Mouse (Mus musculus) neural tube, embryonic 15.5 days (tissue): ENCODE data around the gene Ccnb2. TPM values are rescaled to one million over a fixed set of nuclear protein-coding genes. Genes with fewer than 3 reads are reported as not detected.
"Not testable (repeated sequence)": the region's sequence is repeated elsewhere in the genome, so short reads cannot be mapped to it uniquely, and the experiment has no call there.

ENCODE experiments used
- ATAC-seq: fragments of 200-750 bp; cut with Nextera tagmentation; 2 replicates; pipeline ENCODE4 v1.8.0; 2017; ENCODE audit warnings: mild to moderate bottlenecking, moderate TSS enrichment, moderate library complexity; ENCODE audit not compliant: low FRiP score
- H3K27ac ChIP-seq: fragments of 300-500 bp; sonication (generic); replicated peaks from 2 replicates; pipeline ENCODE4 v1.5.1; 2015; ENCODE audit warnings: mild to moderate bottlenecking, inconsistent platforms
- H3K27me3 ChIP-seq: fragments of 300-500 bp; sonication (generic); replicated peaks from 2 replicates; pipeline ENCODE4 v1.6.1; 2015; ENCODE audit warnings: inconsistent platforms
- H3K36me3 ChIP-seq: fragments of 300-500 bp; sonication (generic); 2 replicates; pipeline ENCODE4 v1.6.1; 2015; ENCODE audit warnings: inconsistent platforms
- H3K4me1 ChIP-seq: fragments of 300-500 bp; sonication (generic); 2 replicates; pipeline ENCODE4 v1.6.1; 2015; ENCODE audit warnings: inconsistent platforms
- H3K4me2 ChIP-seq: fragments of 300-500 bp; sonication (generic); 2 replicates; pipeline ENCODE4 v1.6.1; 2015; ENCODE audit warnings: inconsistent platforms, mild to moderate bottlenecking, moderate library complexity
- H3K4me3 ChIP-seq: fragments of 300-500 bp; sonication (generic); replicated peaks from 2 replicates; pipeline ENCODE4 v1.5.1; 2015; ENCODE audit warnings: mild to moderate bottlenecking, inconsistent platforms
- H3K9ac ChIP-seq: fragments of 300-500 bp; sonication (generic); replicated peaks from 2 replicates; pipeline ENCODE4 v1.6.1; 2015; ENCODE audit warnings: mild to moderate bottlenecking, inconsistent platforms
- H3K9me3 ChIP-seq: fragments of 300-500 bp; sonication (generic); replicated peaks from 2 replicates; pipeline ENCODE4 v1.6.1; 2016; ENCODE audit warnings: inconsistent platforms
- WGBS: fragments of 180-500 bp; shearing (Covaris S2); methylation state at CpG from one replicate; pipeline ENCODE4 v1.1.7; 2015; ENCODE audit warnings: mixed read lengths; 5-methylcytosine and 5-hydroxymethylcytosine counted together
- polyA plus RNA-seq: library from polyadenylated mRNA; unstranded; fragments of >200 nt; fragmentation: Nextera tagmentation; extraction: Ambion mirVana; gene quantifications from 2 replicates; pipeline ENCODE4 v1.2.1, GENCODE M21; 2015

Gene Ccnb2
- 17.9 and 58.6 TPM in 2 replicates for polyA plus RNA-seq

DNA sequence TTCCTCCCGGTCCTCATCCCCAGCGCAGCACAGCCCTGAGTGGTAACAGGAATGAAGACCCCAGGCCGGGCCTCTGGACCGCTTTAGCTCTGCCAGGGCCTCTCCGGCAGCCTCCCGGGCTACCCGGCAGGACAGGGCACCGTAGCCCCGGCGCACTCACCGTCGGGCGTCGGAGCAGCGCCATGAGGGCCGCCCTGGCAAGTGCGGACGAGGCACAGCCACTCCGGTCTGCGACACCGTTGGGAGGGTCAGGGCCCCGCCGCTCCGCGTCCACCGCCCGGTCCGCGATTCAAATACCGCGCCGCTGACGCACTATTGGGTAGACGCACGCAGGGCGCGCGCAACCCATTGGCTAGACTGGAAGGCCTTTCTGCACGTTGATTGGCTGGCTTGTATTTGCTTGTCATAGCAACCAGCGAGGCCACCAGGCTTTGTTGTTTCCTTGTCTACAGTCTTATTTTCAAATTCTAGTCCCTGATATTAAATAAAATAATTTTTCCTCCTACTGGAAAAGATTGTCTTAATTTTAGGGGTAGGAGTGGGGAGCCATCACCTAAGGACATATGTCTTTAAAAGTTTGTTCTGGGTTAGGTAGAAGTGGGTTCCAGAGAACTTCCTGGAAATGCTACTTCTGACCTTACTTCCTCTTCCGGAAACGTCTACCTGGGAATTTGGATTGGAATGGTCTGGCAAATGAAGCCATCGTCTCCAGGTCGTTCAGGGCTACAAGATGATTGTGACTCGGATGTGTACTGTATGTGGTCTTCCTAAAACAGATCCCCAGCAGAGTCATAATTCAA lies at the start of gene Ccnb2:
Ccnb2 (minus strand) TSS at position 291 of the 800 bp plus-strand sequence.
- H3K27ac ChIP-seq, result no peak within 1 kb of the TSS
- peak within 1 kb of the TSS; percentile 44 for H3K4me3 ChIP-seq
- no peaks in the 10 kb centered on the region for H3K27me3 ChIP-seq
- H3K9ac ChIP-seq, result no peak within 1 kb of the TSS; the same call in none of the 2 replicates
- peaks cover 25% of the 10 kb centered on the region for H3K36me3 ChIP-seq
- peaks cover 10% of the 10 kb centered on the region for H3K4me1 ChIP-seq
- H3K4me2 ChIP-seq, result peak within 1 kb of the TSS; percentile 90
- no peaks in the 10 kb centered on the region for H3K9me3 ChIP-seq
- 2% methylated on average over 45 of the region's 45 CpGs for WGBS
- peak; percentile 96 for ATAC-seq

DNA sequence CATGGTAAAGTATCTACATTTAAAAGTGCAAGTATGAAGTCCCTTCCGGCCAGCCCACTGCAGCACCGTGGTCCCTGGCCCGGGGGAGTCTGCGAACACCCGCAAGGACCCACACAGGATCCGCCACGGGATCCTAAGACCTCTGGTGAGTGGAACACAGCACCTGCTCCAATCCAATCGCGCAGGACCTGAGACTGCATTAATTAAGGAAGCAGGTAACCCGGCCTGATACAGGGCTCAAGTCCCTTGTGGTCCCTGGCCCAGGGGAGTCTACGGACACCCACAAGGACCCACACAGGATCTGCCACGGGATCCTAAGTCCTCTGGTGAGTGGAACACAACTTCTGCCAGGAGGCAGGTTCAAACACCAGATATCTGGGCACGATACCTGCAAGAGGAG lies 41.7 kb upstream of the Ccnb2 start:
- H3K4me2 ChIP-seq, H3K9ac ChIP-seq, H3K27me3 ChIP-seq, H3K9me3 ChIP-seq, H3K4me1 ChIP-seq, ATAC-seq, H3K27ac ChIP-seq, H3K4me3 ChIP-seq: not testable (repeated sequence)
- 97% methylated on average over 13 of the region's 13 CpGs for WGBS
- H3K36me3 ChIP-seq, result peaks cover 11% of the 10 kb centered on the region

DNA sequence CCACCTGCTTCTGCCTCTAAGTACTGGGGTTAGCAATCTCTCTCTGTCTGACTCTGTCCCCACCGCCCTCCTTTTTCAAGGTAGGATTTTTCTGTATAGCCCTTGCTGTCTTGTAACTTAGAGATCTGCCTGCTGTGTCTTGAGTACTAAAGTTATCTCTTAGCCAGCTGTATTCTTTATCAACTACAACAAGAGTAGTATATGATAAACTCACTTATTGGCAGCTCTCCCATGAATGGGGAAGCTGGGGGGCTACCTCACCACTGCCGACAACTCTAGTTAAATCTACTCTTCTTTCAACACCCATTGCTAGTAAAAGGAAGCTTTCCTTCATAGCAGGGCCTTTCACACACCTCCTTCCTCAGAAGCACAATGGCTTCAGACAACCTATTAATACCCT lies 31.0 kb upstream of the Ccnb2 start:
- Histone ChIP-seq H3K9me3 (no peaks in the 10 kb centered on the region), H3K4me3 (no peak overlapping the region), H3K9ac (no peak overlapping the region), H3K4me2 (no peak overlapping the region), H3K4me1 (no peaks in the 10 kb centered on the region), H3K27ac (no peak overlapping the region), H3K36me3 (peaks cover 37% of the 10 kb centered on the region), H3K27me3 (no peaks in the 10 kb centered on the region)
- no peak for ATAC-seq
- WGBS, result 99% methylated on average over 2 of the region's 2 CpGs

DNA sequence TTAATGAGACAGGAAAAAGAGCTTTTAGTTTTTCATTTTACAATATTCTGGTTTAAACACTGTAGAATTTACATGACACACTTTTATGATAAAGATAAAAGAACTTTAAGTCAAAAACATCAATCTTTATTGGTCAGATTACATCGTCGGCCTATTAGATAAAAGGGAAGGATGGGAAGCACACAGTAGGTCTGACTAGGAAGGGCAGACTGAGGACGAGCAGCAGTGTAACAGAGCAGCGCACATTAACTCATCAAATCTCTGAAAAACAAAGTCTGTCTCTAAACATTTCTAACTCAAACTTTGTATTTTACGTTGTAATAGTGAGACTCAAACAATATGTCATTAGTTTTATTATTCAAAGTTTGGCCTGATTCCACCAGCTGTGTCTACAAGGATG lies 27.7 kb upstream of the Ccnb2 start:
- H3K9ac ChIP-seq, result no peak overlapping the region
- 93% methylated on average over 5 of the region's 5 CpGs for WGBS
- peaks cover 31% of the 10 kb centered on the region for H3K36me3 ChIP-seq
- H3K4me1 ChIP-seq, result no peaks in the 10 kb centered on the region
- H3K4me3 ChIP-seq, result no peak overlapping the region
- no peak overlapping the region for H3K4me2 ChIP-seq
- H3K9me3 ChIP-seq, result no peaks in the 10 kb centered on the region
- H3K27me3 ChIP-seq, result no peaks in the 10 kb centered on the region
- ATAC-seq, result no peak
- no peak overlapping the region for H3K27ac ChIP-seq

DNA sequence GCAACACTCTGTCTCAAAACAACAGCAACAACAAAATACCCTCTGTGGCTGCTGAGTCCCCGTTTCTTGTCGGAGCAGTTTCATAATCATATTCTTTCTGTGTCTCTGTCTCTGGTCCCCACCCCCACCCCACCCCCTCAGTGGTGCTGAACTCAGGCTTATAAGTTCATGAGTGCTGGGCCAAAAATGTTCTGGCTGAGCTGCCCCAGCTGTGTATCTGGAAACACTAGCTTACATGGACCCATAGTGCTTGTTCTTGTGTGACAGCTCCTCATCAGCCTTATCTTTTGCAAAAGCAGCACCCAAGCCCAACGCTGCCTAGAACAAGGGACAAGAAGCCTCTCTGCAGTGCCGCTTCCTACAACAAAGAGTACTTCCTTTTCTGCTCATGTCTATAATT lies 18.6 kb upstream of the Ccnb2 start:
- no peak for ATAC-seq
- Histone ChIP-seq H3K9me3 (no peaks in the 10 kb centered on the region), H3K4me3 (no peak overlapping the region), H3K4me1 (no peaks in the 10 kb centered on the region), H3K9ac (no peak overlapping the region), H3K4me2 (no peak overlapping the region), H3K36me3 (peaks cover 39% of the 10 kb centered on the region), H3K27me3 (no peaks in the 10 kb centered on the region), H3K27ac (no peak overlapping the region)
- 98% methylated on average over 4 of the region's 4 CpGs for WGBS

DNA sequence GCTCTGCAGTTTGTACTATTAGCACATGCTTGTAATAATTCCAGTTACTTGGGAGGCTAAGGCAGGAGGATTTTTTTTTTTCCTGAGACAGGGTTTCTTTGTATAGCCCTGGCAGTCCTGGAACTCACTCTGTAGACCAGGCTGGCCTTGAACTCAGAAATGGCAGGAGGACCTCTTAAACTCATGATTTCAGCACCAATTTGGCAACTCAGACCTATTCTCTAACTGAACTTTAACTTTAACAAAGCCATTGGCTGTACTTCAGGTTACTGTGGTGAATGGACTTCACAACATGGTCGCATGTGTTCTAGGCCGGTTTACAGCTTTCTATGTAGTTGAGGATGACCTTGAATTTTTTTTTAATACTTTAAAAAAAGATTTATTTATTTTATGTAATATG lies 1.3 kb upstream of the Ccnb2 start:
- no peak overlapping the region for H3K9ac ChIP-seq
- H3K4me1 ChIP-seq, result peaks cover 10% of the 10 kb centered on the region
- no peak overlapping the region for H3K27ac ChIP-seq
- no peak overlapping the region for H3K4me2 ChIP-seq
- no peaks in the 10 kb centered on the region for H3K27me3 ChIP-seq
- no peak overlapping the region for H3K4me3 ChIP-seq
- H3K36me3 ChIP-seq, result peaks cover 35% of the 10 kb centered on the region
- no peaks in the 10 kb centered on the region for H3K9me3 ChIP-seq
- WGBS, result 98% methylated on average over 2 of the region's 2 CpGs
- no peak for ATAC-seq

DNA sequence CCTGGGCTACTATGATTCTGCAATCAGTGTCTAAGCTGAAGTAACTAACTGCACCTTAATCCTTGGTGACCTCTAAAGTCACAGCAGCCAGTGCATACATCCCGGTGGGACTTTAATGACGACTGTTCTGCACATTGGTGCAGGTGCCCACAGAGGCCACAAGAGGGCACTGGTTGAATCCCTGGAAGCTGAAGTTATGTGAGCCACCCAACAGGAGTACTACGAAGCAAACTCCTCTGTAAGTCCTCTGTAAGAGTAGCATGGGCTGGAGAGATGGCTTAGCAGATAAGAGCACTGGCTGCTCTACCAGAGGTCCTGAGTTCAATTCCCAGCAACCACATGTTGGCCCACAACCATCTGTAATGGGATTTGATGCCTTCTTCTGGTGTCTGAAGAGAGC lies 4.9 kb downstream of the Ccnb2 start:
- H3K36me3 ChIP-seq, result peaks cover 23% of the 10 kb centered on the region
- H3K27ac ChIP-seq, result no peak overlapping the region
- no peaks in the 10 kb centered on the region for H3K27me3 ChIP-seq
- H3K4me2 ChIP-seq, result no peak overlapping the region
- no peak overlapping the region for H3K9ac ChIP-seq
- peaks cover 4% of the 10 kb centered on the region for H3K4me1 ChIP-seq
- 82% methylated on average over 3 of the region's 3 CpGs for WGBS
- ATAC-seq, result no peak
- no peak overlapping the region for H3K4me3 ChIP-seq
- H3K9me3 ChIP-seq, result no peaks in the 10 kb centered on the region

DNA sequence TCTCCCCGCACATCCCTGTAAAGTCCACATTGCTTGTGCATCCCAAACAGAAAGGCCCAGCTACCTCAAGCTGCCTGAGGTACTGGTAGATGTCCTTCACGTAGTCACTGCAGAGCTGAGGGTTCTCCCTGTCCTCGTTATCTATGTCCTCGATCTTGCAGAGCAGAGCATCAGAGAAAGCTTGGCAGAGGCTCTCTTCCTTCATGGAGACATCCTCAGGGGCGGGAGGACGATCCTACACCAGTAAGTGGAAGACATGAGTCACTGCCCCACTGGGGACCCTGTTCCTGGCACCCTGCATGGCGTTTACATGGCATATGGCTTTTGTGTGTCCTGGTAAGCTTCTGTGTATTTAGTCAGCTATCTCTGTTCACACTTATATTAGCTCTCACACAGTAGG lies 8.3 kb downstream of the Ccnb2 start:
- no peak overlapping the region for H3K9ac ChIP-seq
- H3K4me1 ChIP-seq, result no peaks in the 10 kb centered on the region
- no peak overlapping the region for H3K4me2 ChIP-seq
- ATAC-seq, result no peak
- no peaks in the 10 kb centered on the region for H3K9me3 ChIP-seq
- 96% methylated on average over 7 of the region's 7 CpGs for WGBS
- H3K36me3 ChIP-seq, result peaks cover 41% of the 10 kb centered on the region
- H3K27ac ChIP-seq, result no peak overlapping the region
- no peaks in the 10 kb centered on the region for H3K27me3 ChIP-seq
- H3K4me3 ChIP-seq, result no peak overlapping the region

DNA sequence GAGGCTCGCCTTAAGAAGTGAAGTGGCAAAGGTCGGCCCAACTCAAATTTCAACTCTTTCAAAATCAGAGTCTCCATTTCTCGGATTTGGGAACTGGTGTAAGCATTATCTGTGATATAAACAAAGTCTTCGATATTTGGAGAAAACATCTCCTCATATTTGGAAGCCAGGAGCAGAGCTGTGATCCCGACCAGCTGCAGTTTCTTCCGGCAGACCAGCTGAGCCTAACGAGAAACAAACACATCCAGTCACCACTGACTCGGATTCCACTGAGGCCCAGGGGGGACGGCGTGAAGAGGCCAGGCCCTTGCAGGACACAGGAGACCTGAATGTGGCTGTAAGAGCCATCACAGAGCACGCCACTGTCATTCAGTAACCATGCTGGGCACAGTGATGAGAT lies 10.7 kb downstream of the Ccnb2 start:
- H3K4me3 ChIP-seq, result no peak overlapping the region
- no peaks in the 10 kb centered on the region for H3K9me3 ChIP-seq
- no peaks in the 10 kb centered on the region for H3K4me1 ChIP-seq
- peaks cover 47% of the 10 kb centered on the region for H3K36me3 ChIP-seq
- no peak overlapping the region for H3K4me2 ChIP-seq
- no peak for ATAC-seq
- H3K9ac ChIP-seq, result no peak overlapping the region
- H3K27ac ChIP-seq, result no peak overlapping the region
- H3K27me3 ChIP-seq, result no peaks in the 10 kb centered on the region
- WGBS, result 88% methylated on average over 11 of the region's 11 CpGs

DNA sequence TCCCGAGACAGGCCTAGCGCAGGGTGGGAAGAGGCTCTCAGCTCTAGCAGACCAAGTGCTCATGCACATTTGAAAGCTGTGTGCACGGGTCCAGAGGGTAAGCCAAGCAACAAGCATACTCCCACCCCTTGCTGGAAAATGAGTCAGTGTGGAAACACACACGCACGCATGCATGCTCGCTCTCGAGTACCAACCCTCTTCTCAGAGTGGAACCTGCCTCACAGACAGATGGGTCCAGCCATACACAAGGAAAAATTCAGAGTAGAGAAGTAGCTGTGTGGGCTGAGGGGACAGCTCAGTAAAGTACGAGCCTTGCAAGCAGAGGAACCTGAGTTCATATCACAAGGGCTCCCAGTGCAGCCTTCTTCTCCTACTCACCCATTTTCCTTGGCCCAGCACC lies 11.6 kb downstream of the Ccnb2 start:
- ATAC-seq, result no peak
- H3K9ac ChIP-seq, result no peak overlapping the region
- no peaks in the 10 kb centered on the region for H3K9me3 ChIP-seq
- no peaks in the 10 kb centered on the region for H3K27me3 ChIP-seq
- no peak overlapping the region for H3K27ac ChIP-seq
- no peak overlapping the region for H3K4me2 ChIP-seq
- no peaks in the 10 kb centered on the region for H3K4me1 ChIP-seq
- 95% methylated on average over 8 of the region's 8 CpGs for WGBS
- peaks cover 47% of the 10 kb centered on the region for H3K36me3 ChIP-seq
- no peak overlapping the region for H3K4me3 ChIP-seq

DNA sequence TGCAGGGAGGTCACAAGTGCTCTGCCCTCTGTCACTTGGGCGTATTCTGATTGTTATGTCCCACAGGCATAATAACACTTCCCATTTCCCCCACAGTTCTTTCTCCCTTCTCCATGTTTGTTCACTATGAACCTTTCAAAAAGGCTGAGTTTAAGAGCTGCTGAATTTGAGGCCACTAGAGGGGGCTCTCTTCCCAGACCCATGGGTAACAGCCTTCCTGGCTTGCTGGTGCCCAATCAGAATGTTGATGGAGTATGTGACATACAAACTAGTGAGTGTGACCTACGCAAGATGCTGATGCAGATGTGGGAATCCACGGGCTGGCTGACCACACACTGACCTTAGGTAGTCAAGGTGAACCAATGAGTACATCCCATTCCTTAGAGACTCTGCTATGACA lies 12.6 kb downstream of the Ccnb2 start:
- Histone ChIP-seq H3K4me3 (no peak overlapping the region), H3K9ac (no peak overlapping the region), H3K27ac (no peak overlapping the region), H3K36me3 (peaks cover 47% of the 10 kb centered on the region), H3K27me3 (no peaks in the 10 kb centered on the region), H3K4me1 (no peaks in the 10 kb centered on the region), H3K4me2 (no peak overlapping the region), H3K9me3 (no peaks in the 10 kb centered on the region)
- no peak for ATAC-seq
- 95% methylated on average over 3 of the region's 3 CpGs for WGBS

DNA sequence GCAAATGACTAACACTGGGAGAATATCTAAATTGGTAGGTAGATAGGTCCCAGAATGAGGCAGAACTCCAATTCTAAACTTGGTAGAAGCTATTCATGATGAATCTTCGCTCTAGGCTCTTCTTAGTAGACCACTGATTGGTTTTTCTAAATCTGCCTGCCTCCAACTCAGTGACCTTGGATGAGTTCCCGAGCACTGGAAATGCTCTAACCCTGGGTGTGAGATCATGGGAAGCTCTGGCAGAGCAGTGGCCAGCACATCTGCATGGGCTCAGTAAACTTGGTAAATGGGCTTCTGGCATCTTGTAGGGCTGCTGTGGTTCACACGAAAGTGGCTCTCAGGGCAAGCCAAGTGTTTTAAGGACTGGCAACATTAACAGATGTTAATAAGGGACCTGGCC lies 14.8 kb downstream of the Ccnb2 start:
- H3K27ac ChIP-seq, result no peak overlapping the region
- H3K9me3 ChIP-seq, result no peaks in the 10 kb centered on the region
- H3K4me2 ChIP-seq, result no peak overlapping the region
- no peak for ATAC-seq
- 93% methylated on average over 3 of the region's 3 CpGs for whole genome bisulfite sequencing
- H3K4me3 ChIP-seq, result no peak overlapping the region
- H3K4me1 ChIP-seq, result no peaks in the 10 kb centered on the region
- peaks cover 32% of the 10 kb centered on the region for H3K36me3 ChIP-seq
- no peak overlapping the region for H3K9ac ChIP-seq
- H3K27me3 ChIP-seq, result no peaks in the 10 kb centered on the region
